Mouse (Mus musculus): ENCODE data around the gene Zpr1.

GRCm38 (mm10) chr9:46314507-46314906 lies 41.6 kb downstream of the Zpr1 start:
- TF ChIP-seq GATA1 (IDR thresholded peaks at IDR 0.05; ENCODE audit: borderline replicate concordance, low read length) (no peak), FLI1 (IDR thresholded peaks at IDR 0.05; ENCODE audit: low read length) (no peak)
